Mouse (Mus musculus) cortical plate, adult 2 months (tissue): Measurements from ENCODE around the gene Clta.

Experiments
- CTCF ChIP-seq: fragments of 200-500 bp; IDR thresholded peaks from 2 replicates; pipeline ENCODE4 v1.5.1; 2011; ENCODE audit warnings: mild to moderate bottlenecking, control low read depth, low read length; ENCODE audit not compliant: insufficient read depth; ENCODE audit errors: extremely low read depth
- POLR2A ChIP-seq: fragments of 200-500 bp; IDR thresholded peaks from 2 replicates; pipeline ENCODE4 v1.6.1; 2011; ENCODE audit warnings: mild to moderate bottlenecking, low read length, control low read depth; ENCODE audit not compliant: insufficient read depth; ENCODE audit errors: extremely low read depth

GRCm38 (mm10) chr4:43980846-43981245 is 23.4 kb upstream of the Clta start:
- TF ChIP-seq CTCF, result no peak
- no peak for TF ChIP-seq POLR2A
